Mouse (Mus musculus): ENCODE measurements around the gene Sgk1. TPM values are rescaled to one million over a fixed set of nuclear protein-coding genes. Genes with fewer than 3 reads are reported as not detected.

Sgk1 gene
- total RNA-seq, 2 experiments from 2014 or later: 2.5 to 3.0 TPM

Other genes with a start within 250 kb of the Sgk1 start
- not detected in 2 replicates for gene 4930444G20Rik, start 185.9 kb downstream of the Sgk1 start, total RNA-seq (2015; ENCODE audit: low replicate concordance)
- not detected in 2 replicates for gene 4930444G20Rik, start 185.9 kb downstream of the Sgk1 start, total RNA-seq (2017; ENCODE audit: low replicate concordance)